Mouse (Mus musculus) stomach, adult 2 months (tissue): ENCODE measurements around the gene Apoc4. TPM values are rescaled to one million over a fixed set of nuclear protein-coding genes. Genes with fewer than 3 reads are reported as not detected.

Experiments used
- polyA plus RNA-seq: library from polyadenylated mRNA; depleted of rRNA; stranded (reverse); fragments of >200 nt; gene quantifications from 2 replicates; pipeline ENCODE4 v1.2.3, GENCODE M21; 2012; rRNA removed

Apoc4 gene
- 0.37 TPM in 1 of 2 replicates, not detected in the other for polyA plus RNA-seq

GRCm38 (mm10) chr7:19681202-19681694 is at the start of gene Apoc4, which contains the start of gene Gm44805:
Gene Apoc4 (minus strand): TSS chr7:19681479.
Gene Gm44805 (minus strand): TSS chr7:19681423.

DNA sequence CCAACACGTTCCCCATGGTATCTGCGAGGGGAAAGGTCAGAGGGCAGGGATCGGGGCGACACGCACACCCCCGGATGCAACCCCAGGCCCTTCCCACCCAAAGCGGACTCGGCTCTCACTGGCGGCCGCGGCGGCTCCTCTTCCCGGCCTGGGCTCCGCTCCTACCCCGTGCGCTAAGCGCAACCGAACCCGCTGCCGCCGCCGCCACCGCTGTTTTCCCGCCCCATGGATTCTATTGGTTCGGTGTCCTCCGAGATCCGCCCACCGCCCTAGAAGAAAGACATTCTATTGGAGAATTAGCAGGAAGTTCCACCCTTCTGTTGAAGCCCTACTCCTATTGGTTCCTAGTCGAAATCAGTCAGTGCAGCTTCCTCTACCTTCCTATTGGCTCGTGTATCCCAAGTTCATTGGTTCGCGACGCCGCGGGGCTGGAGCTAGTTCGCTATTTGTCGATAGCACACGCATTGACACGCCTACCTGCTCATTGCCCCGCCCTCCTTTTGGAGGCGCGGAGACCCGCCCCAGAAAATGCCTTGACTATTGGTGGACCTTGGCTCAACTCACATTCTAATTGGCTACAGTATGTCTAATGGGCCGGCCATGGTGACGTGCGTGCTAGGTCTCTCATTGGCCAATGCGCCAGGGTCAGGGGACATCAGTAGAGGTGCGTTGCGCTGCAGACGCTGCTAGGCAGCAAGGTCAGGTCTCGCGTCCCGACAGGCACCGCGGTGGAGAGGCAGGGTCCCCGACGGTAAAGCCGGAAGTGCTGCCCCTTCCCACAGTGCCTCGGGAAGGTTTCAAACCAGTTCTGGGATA is 34.2 kb upstream of the Apoc4 start, which contains the start of gene Tomm40:
Gene Tomm40, minus strand, starts transcription at position 200 of the 816 bp plus-strand sequence.

DNA sequence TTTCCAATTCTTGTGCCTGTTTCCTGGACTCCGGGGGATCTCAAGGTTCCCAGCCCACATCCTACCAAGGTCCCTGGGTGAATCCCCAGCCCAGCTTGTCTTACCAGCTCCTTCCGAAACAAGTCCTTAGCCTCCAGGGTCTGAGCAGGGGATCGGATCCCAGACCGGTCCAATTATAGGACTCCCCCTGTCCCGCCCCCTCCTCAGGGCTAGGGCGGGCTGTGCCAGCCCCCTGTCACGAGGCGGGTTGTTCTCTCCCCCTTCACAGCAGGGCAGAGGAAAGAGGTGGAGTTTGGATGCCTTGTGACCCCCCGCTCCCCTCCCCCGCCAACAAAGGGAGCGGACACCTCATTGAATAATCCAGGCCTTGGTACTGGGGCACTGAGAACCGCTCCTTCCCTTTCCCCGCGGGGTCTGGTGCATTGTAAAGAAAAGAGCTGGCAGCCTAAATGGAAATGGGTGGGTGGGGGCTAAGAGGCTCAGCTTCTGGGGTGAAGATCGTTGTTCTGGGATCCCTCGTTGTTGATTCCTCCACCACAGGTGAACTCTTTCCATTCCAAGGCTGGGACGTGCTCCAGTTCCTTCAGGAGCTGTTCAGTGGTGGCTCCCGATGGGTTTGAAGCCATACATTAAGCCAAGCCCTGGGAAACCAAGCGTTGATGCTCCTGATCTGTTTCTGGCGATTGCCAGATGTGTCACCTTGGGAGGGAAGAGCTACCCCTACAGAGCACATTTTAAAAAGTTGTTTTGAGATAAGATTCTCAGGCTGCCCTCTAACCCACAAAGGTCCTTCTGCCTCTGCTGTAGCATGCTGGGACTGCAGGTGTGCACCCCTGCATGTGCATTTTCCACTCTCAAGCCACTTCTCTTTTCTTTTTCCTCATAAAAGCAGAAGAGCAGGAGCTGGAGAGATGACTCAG is 17.9 kb upstream of the Apoc4 start, which contains the start of gene Apoe:
Gene Apoe, minus strand, starts transcription at position 282 of the 920 bp plus-strand sequence.

DNA sequence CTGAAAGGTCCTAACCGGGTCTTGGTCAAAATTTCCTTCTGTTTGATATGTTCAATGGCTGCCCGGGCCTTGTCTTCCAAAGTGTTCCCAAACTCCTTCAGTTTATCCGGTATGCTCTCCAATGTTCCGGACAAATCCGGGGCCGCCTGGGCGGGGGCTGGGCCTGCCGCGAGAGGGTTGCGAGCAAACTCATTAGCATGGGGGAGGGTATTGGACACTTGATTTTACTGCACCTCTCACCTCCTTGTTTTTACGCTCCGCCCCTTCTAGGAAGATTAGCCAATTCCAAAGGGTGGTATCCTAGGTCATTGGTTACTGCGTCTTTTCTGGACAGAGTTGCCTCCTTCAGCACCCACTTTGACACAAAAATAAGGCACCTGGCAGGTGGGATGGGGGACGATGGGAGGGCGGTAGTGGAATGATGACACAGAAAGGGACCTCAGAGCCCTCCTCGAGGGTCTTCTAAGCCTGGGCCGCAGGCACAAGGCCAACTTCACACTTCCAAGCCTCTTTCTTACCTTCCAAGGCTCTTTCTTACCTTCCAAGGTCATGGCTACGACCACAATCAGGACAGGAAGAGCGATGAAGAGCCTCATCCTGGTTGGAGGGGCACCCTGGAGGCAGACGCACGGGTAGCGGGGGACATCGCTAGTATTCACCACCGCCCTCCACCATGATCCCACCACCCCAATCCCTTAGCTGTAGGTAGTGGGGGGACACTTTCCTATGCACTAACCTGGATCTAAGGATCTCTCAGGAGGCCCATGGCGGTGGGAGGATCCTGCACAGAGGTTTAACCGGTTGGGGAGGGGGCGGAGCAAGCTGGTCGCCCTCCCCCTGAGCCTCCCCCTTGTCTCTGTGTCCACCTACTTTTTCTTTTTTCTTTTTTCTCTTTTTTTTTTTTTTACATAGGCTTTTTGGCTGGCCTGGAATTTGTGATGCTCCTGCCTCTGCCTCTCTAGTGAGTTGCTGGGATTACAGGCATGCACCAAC is 10.9 kb upstream of the Apoc4 start, which contains the start of gene Apoc1:
Gene Apoc1, minus strand, starts transcription at position 788 of the 993 bp plus-strand sequence.

GRCm38 (mm10) chr7:19677872-19678271 is 3.4 kb downstream of the Apoc4 start, which contains the start of gene Apoc2:
Gene Apoc2 (minus strand): TSS chr7:19677941.

GRCm38 (mm10) chr7:19664955-19665841 is 16.1 kb downstream of the Apoc4 start, which contains the start of gene Clptm1:
Gene Clptm1 (minus strand): TSS chr7:19665033.

DNA sequence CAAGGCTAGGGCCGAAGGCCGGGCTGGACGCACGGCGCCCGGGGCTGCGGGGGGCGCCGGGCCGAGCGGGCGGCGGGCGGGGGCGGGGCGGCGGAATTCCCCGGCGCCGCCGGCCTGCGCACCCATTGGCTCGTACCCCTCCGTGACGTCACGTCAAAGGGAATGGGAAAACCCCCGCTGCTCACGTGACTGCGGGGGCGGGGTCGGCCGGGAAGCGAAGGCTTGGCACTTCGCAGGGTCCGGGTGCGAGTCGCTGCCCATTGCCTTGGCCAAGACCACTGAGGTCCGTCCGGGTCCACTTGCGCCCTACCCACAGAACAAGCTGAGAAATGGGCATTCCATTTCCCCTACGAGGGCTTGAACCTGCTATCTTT is 51.9 kb downstream of the Apoc4 start, which contains the start of gene Relb:
Gene Relb, minus strand, starts transcription at position 78 of the 374 bp plus-strand sequence.

Other genes with a start within 250 kb of the Apoc4 start
- 10.8 and 27.7 TPM in 2 replicates for gene Mark4, start 222.7 kb downstream of the Apoc4 start, polyA plus RNA-seq
- 6.3 and 7.2 TPM in 2 replicates for gene Exoc3l2, start 218.1 kb downstream of the Apoc4 start, polyA plus RNA-seq
- gene Bloc1s3, start 173.1 kb downstream of the Apoc4 start, polyA plus RNA-seq: 7.3 and 15.7 TPM in 2 replicates
- 119 and 179 TPM in 2 replicates for gene Trappc6a, start 173.1 kb downstream of the Apoc4 start, polyA plus RNA-seq
- 45.5 and 87.5 TPM in 2 replicates for gene Nkpd1, start 163.6 kb downstream of the Apoc4 start, polyA plus RNA-seq
- gene Ppp1r37, start 118.4 kb downstream of the Apoc4 start, polyA plus RNA-seq: 78.3 and 88.5 TPM in 2 replicates
- 7.5 and 7.9 TPM in 2 replicates for gene Zfp296, start 104.2 kb downstream of the Apoc4 start, polyA plus RNA-seq
- gene Gemin7, start 103.9 kb downstream of the Apoc4 start, polyA plus RNA-seq: 59.4 and 88.0 TPM in 2 replicates
- gene Clasrp, start 77.0 kb downstream of the Apoc4 start, polyA plus RNA-seq: 68.5 and 172 TPM in 2 replicates
- gene Relb, start 52.0 kb downstream of the Apoc4 start, polyA plus RNA-seq: 10.6 and 18.6 TPM in 2 replicates
- 55.4 and 69.0 TPM in 2 replicates for gene Clptm1, start 16.4 kb downstream of the Apoc4 start, polyA plus RNA-seq
- gene Apoc2, start 3.5 kb downstream of the Apoc4 start, polyA plus RNA-seq: 1.1 and 1.6 TPM in 2 replicates
- gene Gm44805, start 56 bp downstream of the Apoc4 start, polyA plus RNA-seq: not detected in 2 replicates
- gene Apoc1, start 11.2 kb upstream of the Apoc4 start, polyA plus RNA-seq: 6.5 and 8.3 TPM in 2 replicates
- gene Apoe, start 17.7 kb upstream of the Apoc4 start, polyA plus RNA-seq: 235 and 380 TPM in 2 replicates
- gene Tomm40, start 34.0 kb upstream of the Apoc4 start, polyA plus RNA-seq: 58.9 and 85.6 TPM in 2 replicates
- gene Nectin2, start 69.0 kb upstream of the Apoc4 start, polyA plus RNA-seq: 64.6 and 101 TPM in 2 replicates
- gene Bcam, start 89.5 kb upstream of the Apoc4 start, polyA plus RNA-seq: 52.3 and 63.9 TPM in 2 replicates
- 41.1 and 54.6 TPM in 2 replicates for gene Cblc, start 115.3 kb upstream of the Apoc4 start, polyA plus RNA-seq
- 47.9 and 87.5 TPM in 2 replicates for gene Bcl3, start 141.3 kb upstream of the Apoc4 start, polyA plus RNA-seq
- gene Gm19345, start 170.5 kb upstream of the Apoc4 start, polyA plus RNA-seq: 0.53 TPM in 1 of 2 replicates, not detected in the other
- 0.26 and 0.29 TPM in 2 replicates for gene Ceacam16, start 179.8 kb upstream of the Apoc4 start, polyA plus RNA-seq
- gene Ceacam19, start 206.5 kb upstream of the Apoc4 start, polyA plus RNA-seq: 2.5 and 3.0 TPM in 2 replicates
- 2.3 and 3.4 TPM in 2 replicates for gene Pvr, start 239.7 kb upstream of the Apoc4 start, polyA plus RNA-seq